Mouse (Mus musculus): ENCODE measurements around the gene Ffar4. TPM values are rescaled to one million over a fixed set of nuclear protein-coding genes. Genes with fewer than 3 reads are reported as not detected.

Gene Ffar4
- polyA plus RNA-seq, 1 experiment from 2014 or later = 1.4 TPM

GRCm38 (mm10) chr19:38143540-38144271 is 46.8 kb downstream of the Ffar4 start:
- H3K27me3 ChIP-seq = no peaks in the 10 kb centered on the region
- H3K4me3 ChIP-seq (replicated peaks) = no peak overlapping the region
- H3K4me2 ChIP-seq = no peak overlapping the region
- 75% methylated on average over 4 of the region's 4 CpGs for WGBS
- H3K4me1 ChIP-seq = no peaks in the 10 kb centered on the region
- no peak overlapping the region for H3K9ac ChIP-seq
- H3K36me3 ChIP-seq = no peaks in the 10 kb centered on the region
- no peaks in the 10 kb centered on the region for H3K9me3 ChIP-seq (replicated peaks)
- no peak for ATAC-seq (replicated peaks; ENCODE audit: low FRiP score)
- H3K27ac ChIP-seq = no peak overlapping the region

- H3K9ac ChIP-seq = no peak overlapping the region
- ATAC-seq (replicated peaks; ENCODE audit: low FRiP score) = no peak
- no peaks in the 10 kb centered on the region for H3K36me3 ChIP-seq
- H3K4me1 ChIP-seq = peaks cover 5% of the 10 kb centered on the region; the same call in 1 of the 2 replicates
- no peaks in the 10 kb centered on the region for H3K27me3 ChIP-seq
- H3K4me2 ChIP-seq = no peak overlapping the region
- no peak overlapping the region for H3K27ac ChIP-seq
- H3K9me3 ChIP-seq (replicated peaks) = no peaks in the 10 kb centered on the region
- H3K4me3 ChIP-seq (replicated peaks) = no peak overlapping the region
- WGBS = 98% methylated on average over 1 of the region's 1 CpGs
Measured at GRCm38 (mm10) chr19:38156243-38156642, 59.4 kb downstream of the Ffar4 start.

GRCm38 (mm10) chr19:38161648-38162354 is 64.9 kb downstream of the Ffar4 start:
- ATAC-seq (replicated peaks; ENCODE audit: low FRiP score) = no peak
- WGBS = 88% methylated on average over 21 of the region's 21 CpGs
- H3K4me2 ChIP-seq = no peak overlapping the region

More at GRCm38 (mm10) chr19:38161648-38162354, 64.9 kb downstream of the Ffar4 start:
- Histone ChIP-seq H3K9me3 (replicated peaks) (no peaks in the 10 kb centered on the region), H3K4me3 (replicated peaks) (no peak overlapping the region), H3K36me3 (no peaks in the 10 kb centered on the region), H3K9ac (no peak overlapping the region), H3K4me1 (no peaks in the 10 kb centered on the region), H3K27me3 (no peaks in the 10 kb centered on the region), H3K27ac (no peak overlapping the region)

Other genes starting within 250 kb of the Ffar4 start
- 13.6 and 16.5 TPM in 2 replicates for gene Myof, start 53.5 kb upstream of the Ffar4 start, polyA plus RNA-seq (2015; fragmentation: Nextera tagmentation; extraction: Ambion mirVana)
- 29.6 and 30.0 TPM in 2 replicates for gene Cep55, start 42.1 kb upstream of the Ffar4 start, polyA plus RNA-seq (2015; fragmentation: Nextera tagmentation; extraction: Ambion mirVana)
- gene Rbp4, start 28.2 kb downstream of the Ffar4 start, polyA plus RNA-seq (2015; fragmentation: Nextera tagmentation; extraction: Ambion mirVana) = 13.8 and 24.7 TPM in 2 replicates
- gene Pde6c, start 35.7 kb downstream of the Ffar4 start, polyA plus RNA-seq (2015; fragmentation: Nextera tagmentation; extraction: Ambion mirVana) = 0.06 TPM in 1 of 2 replicates, not detected in the other
- 38.6 and 39.6 TPM in 2 replicates for gene Fra10ac1, start 127.1 kb downstream of the Ffar4 start, polyA plus RNA-seq (2015; fragmentation: Nextera tagmentation; extraction: Ambion mirVana)
- 2.2 and 2.8 TPM in 2 replicates for gene Lgi1, start 167.5 kb downstream of the Ffar4 start, polyA plus RNA-seq (2015; fragmentation: Nextera tagmentation; extraction: Ambion mirVana)